Mouse (Mus musculus) myocyte (in vitro differentiated cells): ENCODE data around the gene Ftsj1.

ENCODE experiments used
- MAX ChIP-seq: IDR thresholded peaks from one replicate; pipeline ENCODE4 v1.6.1; 2011; ENCODE audit warnings: low read depth, mild to moderate bottlenecking, control low read depth
- MYOD1 ChIP-seq, 3 experiments: IDR thresholded peaks; one replicate each; pipeline ENCODE4 v1.6.1; 2011; ENCODE audit warnings: control low read depth in 2 of 3, low read depth in 2 of 3, mild to moderate bottlenecking in 2 of 3, moderate library complexity in 1 of 3; ENCODE audit not compliant: insufficient read length in 2 of 3, control insufficient read depth in 1 of 3
- MYOG ChIP-seq, 3 experiments: IDR thresholded peaks; one replicate each; pipeline ENCODE4 v1.6.1; 2011; ENCODE audit warnings: control low read depth in 2 of 3, low read depth in 2 of 3, mild to moderate bottlenecking in 2 of 3; ENCODE audit not compliant: insufficient read length in 2 of 3, control insufficient read depth in 1 of 3, insufficient read depth in 1 of 3
- POLR2A ChIP-seq: IDR thresholded peaks from one replicate; pipeline ENCODE4 v1.6.1; 2011; ENCODE audit warnings: low read depth, mild to moderate bottlenecking, control low read depth, moderate library complexity; ENCODE audit not compliant: insufficient read length
- POLR2AphosphoS2 ChIP-seq: IDR thresholded peaks from one replicate; pipeline ENCODE4 v1.6.1; 2011; ENCODE audit warnings: low read depth, control low read depth; ENCODE audit not compliant: insufficient read length
- REST ChIP-seq: IDR thresholded peaks from one replicate; pipeline ENCODE4 v1.6.1; 2011; ENCODE audit warnings: mild to moderate bottlenecking, control low read depth, moderate library complexity; ENCODE audit not compliant: insufficient read depth, insufficient read length
- TCF12 ChIP-seq: IDR thresholded peaks from one replicate; pipeline ENCODE4 v1.6.1; 2011; ENCODE audit warnings: mild to moderate bottlenecking, control low read depth; ENCODE audit not compliant: poor library complexity, insufficient read depth, severe bottlenecking
- USF1 ChIP-seq: IDR thresholded peaks from one replicate; pipeline ENCODE4 v1.6.1; 2011; ENCODE audit warnings: low read depth, mild to moderate bottlenecking, control low read depth, moderate library complexity

DNA sequence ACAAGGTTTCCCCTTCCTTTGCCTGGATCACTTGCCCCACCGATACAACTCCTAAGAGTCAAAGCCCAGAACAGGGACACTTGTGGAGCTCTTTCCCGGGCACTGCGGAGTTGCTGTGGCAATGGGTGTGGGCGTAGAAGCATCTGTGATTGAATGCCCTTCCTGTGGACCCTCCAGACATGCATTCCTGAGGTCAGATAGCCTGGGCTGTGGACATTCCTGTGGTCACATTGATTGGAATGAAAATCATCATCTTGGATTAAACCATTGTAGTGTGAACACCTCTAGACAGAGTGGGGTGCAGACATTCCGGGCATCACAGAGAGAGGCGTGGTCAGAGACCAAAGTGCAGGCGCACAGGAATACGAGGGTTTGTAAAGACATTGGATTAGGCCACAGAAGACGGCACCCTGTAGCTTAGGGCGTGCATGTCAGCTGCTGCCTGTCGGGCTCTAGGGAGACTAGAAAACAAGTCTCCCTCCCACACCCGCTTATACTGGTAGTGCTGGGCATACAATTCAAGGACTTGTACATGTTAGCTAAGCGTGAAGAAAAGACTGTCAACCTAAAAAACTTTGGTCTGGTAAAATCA lies 13.3 kb downstream of the Ftsj1 start:
- no peak for TF ChIP-seq MAX
- peak in 2 of 3 experiments; percentile 50 to 60 for TF ChIP-seq MYOD1 (IDR thresholded peaks at IDR 0.05; ENCODE audit: control insufficient read depth in 1 of 3, insufficient read length in 2 of 3, low read depth in 2 of 3)
- no peak for TF ChIP-seq POLR2A
- peak; percentile 22 for TF ChIP-seq TCF12
- peak in 1 of 3 experiments; percentile 57 for TF ChIP-seq MYOG (IDR thresholded peaks at IDR 0.05; ENCODE audit: control insufficient read depth in 1 of 3, insufficient read depth in 1 of 3, insufficient read length in 2 of 3, low read depth in 2 of 3)
- TF ChIP-seq USF1: no peak
- TF ChIP-seq POLR2AphosphoS2: no peak
- TF ChIP-seq REST: no peak
